Mouse (Mus musculus) 3T3-L1 (cell line): Measurements from ENCODE around the gene Ppil6.
A peak's percentile ranks its signal among the peaks of the same experiment; 100 is the strongest.

ENCODE experiments used
- DNase-seq: peaks from one replicate; pipeline ENCODE4 v3.0.0-alpha.2; 2015; ENCODE audit warnings: low read depth, low spot score

Ppil6 gene

GRCm38 (mm10) chr10:41477278-41478181 is 12.7 kb upstream of the Ppil6 start:
- peak; percentile 87 for DNase-seq

- no peak for DNase-seq
Observed at GRCm38 (mm10) chr10:41479961-41480360, 10.3 kb upstream of the Ppil6 start.

GRCm38 (mm10) chr10:41480938-41481880 is 9.0 kb upstream of the Ppil6 start:
- no peak for DNase-seq

GRCm38 (mm10) chr10:41482446-41482845 is 7.8 kb upstream of the Ppil6 start:
- no peak for DNase-seq

- no peak for DNase-seq
Observed at GRCm38 (mm10) chr10:41485778-41486177, 4.5 kb upstream of the Ppil6 start.

- DNase-seq = peak; percentile 68
Observed at GRCm38 (mm10) chr10:41486506-41487170, 3.6 kb upstream of the Ppil6 start.

- DNase-seq = no peak
Observed at GRCm38 (mm10) chr10:41488877-41489276, 1.4 kb upstream of the Ppil6 start.

- DNase-seq = no peak
Observed at GRCm38 (mm10) chr10:41489294-41489693, 945 bp upstream of the Ppil6 start.

- DNase-seq = no peak
Observed at GRCm38 (mm10) chr10:41490518-41490873, 257 bp downstream of the Ppil6 start.

GRCm38 (mm10) chr10:41491111-41491510 is 872 bp downstream of the Ppil6 start:
- DNase-seq = no peak

GRCm38 (mm10) chr10:41500941-41501340 is 10.7 kb downstream of the Ppil6 start:
- peak; percentile 70 for DNase-seq

GRCm38 (mm10) chr10:41504996-41505395 is 14.8 kb downstream of the Ppil6 start:
- DNase-seq = no peak

- peak; percentile 92 for DNase-seq
Observed at GRCm38 (mm10) chr10:41505446-41505845, 15.2 kb downstream of the Ppil6 start.

- DNase-seq = peak; percentile 45
Observed at GRCm38 (mm10) chr10:41509160-41509559, 18.9 kb downstream of the Ppil6 start.

- no peak for DNase-seq
Observed at GRCm38 (mm10) chr10:41514301-41514700, 24.1 kb downstream of the Ppil6 start.

- peak; percentile 20 for DNase-seq
Observed at GRCm38 (mm10) chr10:41514921-41515320, 24.7 kb downstream of the Ppil6 start.

- DNase-seq = peak; percentile 93
Observed at GRCm38 (mm10) chr10:41518508-41518980, 28.3 kb downstream of the Ppil6 start.

- DNase-seq = peak; percentile 86
Observed at GRCm38 (mm10) chr10:41518981-41519618, 28.9 kb downstream of the Ppil6 start, which contains the start of gene Cd164. Gene Cd164, plus strand, starts transcription at chr10:41519414.

- DNase-seq = peak; percentile 62
Observed at GRCm38 (mm10) chr10:41519640-41520409, 29.6 kb downstream of the Ppil6 start.

GRCm38 (mm10) chr10:41520410-41520673 is 30.1 kb downstream of the Ppil6 start:
- no peak for DNase-seq
